Mouse (Mus musculus) kidney, postnatal 0 days (tissue): ENCODE data around the gene Cactin. TPM values are rescaled to one million over a fixed set of nuclear protein-coding genes. Genes with fewer than 3 reads are reported as not detected.
A peak's percentile ranks its signal among the peaks of the same experiment; 100 is the strongest.

ENCODE experiments used
- ATAC-seq: fragments of 200-750 bp; cut with Nextera tagmentation; replicated peaks from 2 replicates; pipeline ENCODE4 v1.8.0; 2017; ENCODE audit warnings: low read depth, moderate number of reproducible peaks, moderate TSS enrichment, moderate library complexity; ENCODE audit not compliant: low FRiP score
- DNase-seq: peaks from one replicate; pipeline ENCODE4 v3.0.0-alpha.2; 2016; ENCODE audit warnings: low spot score
- H3K27ac ChIP-seq: fragments of 300-500 bp; sonication (generic); 2 replicates; pipeline ENCODE4 v1.5.1; 2014; ENCODE audit warnings: mild to moderate bottlenecking
- H3K27me3 ChIP-seq: fragments of 300-500 bp; sonication (generic); 2 replicates; pipeline ENCODE4 v1.6.1; 2014; ENCODE audit warnings: low read length, mixed read lengths; ENCODE audit not compliant: insufficient read depth
- H3K36me3 ChIP-seq: fragments of 300-500 bp; sonication (generic); 2 replicates; pipeline ENCODE4 v1.6.1; 2014; ENCODE audit warnings: low read length, mixed read lengths; ENCODE audit not compliant: insufficient read depth
- H3K4me1 ChIP-seq: fragments of 300-500 bp; sonication (generic); replicated peaks from 2 replicates; pipeline ENCODE4 v1.6.1; 2014; ENCODE audit warnings: antibody characterized with exemption, low read length, mixed read lengths; ENCODE audit not compliant: insufficient read depth
- H3K4me2 ChIP-seq: fragments of 300-500 bp; sonication (generic); 2 replicates; pipeline ENCODE4 v1.6.1; 2014; ENCODE audit warnings: mild to moderate bottlenecking, low read length, moderate library complexity, mixed read lengths
- H3K4me3 ChIP-seq: fragments of 300-500 bp; sonication (generic); replicated peaks from 2 replicates; pipeline ENCODE4 v1.5.1; 2014; ENCODE audit warnings: low read depth, low read length
- H3K9ac ChIP-seq: fragments of 300-500 bp; sonication (generic); 2 replicates; pipeline ENCODE4 v1.6.1; 2014; ENCODE audit warnings: low read depth, low read length
- H3K9me3 ChIP-seq: fragments of 300-500 bp; sonication (generic); replicated peaks from 2 replicates; pipeline ENCODE4 v1.6.1; 2016; ENCODE audit warnings: low read length, inconsistent platforms, mixed read lengths
- CTCF ChIP-seq: IDR thresholded peaks from 2 replicates; pipeline ENCODE4 v1.5.1; 2016; ENCODE audit warnings: antibody characterized with exemption, low read depth, mild to moderate bottlenecking, moderate library complexity
- whole genome bisulfite sequencing: fragments of 180-500 bp; shearing (Covaris S2); extraction: QIAGEN DNeasy Blood & Tissue Kit; methylation state at CpG from one replicate; pipeline ENCODE4 v1.1.7; 2014; 5-methylcytosine and 5-hydroxymethylcytosine counted together
- polyA plus RNA-seq: library from polyadenylated mRNA; unstranded; fragments of >200 nt; fragmentation: Nextera tagmentation; extraction: Ambion mirVana; gene quantifications from 2 replicates; pipeline ENCODE4 v1.2.1, GENCODE M21; 2015

Cactin gene
- polyA plus RNA-seq, 1 experiment from 2014 or later = 26.4 TPM

DNA sequence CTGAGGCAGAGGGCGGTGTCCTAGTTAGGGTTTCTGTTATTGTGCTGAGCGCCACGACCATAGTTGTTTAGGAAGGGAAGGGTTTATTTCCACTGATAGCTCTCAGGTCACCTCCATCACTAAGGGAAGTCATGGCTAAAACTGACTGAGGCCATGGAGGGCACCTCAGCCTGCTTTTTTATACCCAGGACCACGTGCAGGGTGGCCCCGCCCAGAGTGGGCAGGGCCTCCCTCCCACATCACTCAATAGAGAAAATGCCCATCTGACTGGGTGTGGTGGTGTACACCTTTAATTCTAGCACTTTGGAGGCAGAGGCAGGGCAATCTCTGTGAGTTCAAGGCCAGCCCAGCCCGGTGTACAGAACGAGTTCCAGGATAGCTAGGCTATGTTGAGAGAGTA is 6.7 kb upstream of the Cactin start:
- WGBS = 77% methylated on average over 7 of the region's 7 CpGs

DNA sequence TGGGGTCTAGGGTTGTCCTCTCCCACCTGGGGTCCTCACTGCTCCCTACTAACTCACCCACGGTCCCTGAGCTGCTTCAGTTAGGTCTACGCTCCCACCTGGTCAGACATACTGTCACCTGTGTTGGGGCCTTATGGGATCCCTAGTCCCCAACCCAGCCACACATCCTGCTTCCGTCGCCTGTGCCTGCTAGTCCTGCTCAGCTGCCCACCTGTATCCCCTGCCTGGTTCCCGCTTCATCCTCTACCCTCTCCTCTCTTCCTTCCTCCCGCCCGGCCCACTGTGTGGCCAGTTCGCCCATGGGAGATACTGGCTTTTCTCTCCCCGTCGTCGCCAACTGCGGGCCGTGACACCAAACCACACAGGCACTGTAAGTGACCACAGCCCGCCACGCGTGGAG is 5.3 kb upstream of the Cactin start:
- Histone ChIP-seq H3K36me3 (peaks cover 41% of the 10 kb centered on the region), H3K27ac (0 out of 2 replicates have a peak overlapping the region, but pooled peaks have one; percentile 87), H3K9me3 (no peaks in the 10 kb centered on the region), H3K4me3 (no peak overlapping the region), H3K9ac (no peak overlapping the region), H3K4me1 (peaks cover 20% of the 10 kb centered on the region), H3K27me3 (no peaks in the 10 kb centered on the region), H3K4me2 (no peak overlapping the region)
- no peak for ATAC-seq
- 93% methylated on average over 16 of the region's 16 CpGs for whole genome bisulfite sequencing
- no peak for DNase-seq
- TF ChIP-seq CTCF = no peak

More for the DNA sequence above, 6.7 kb upstream of the Cactin start:
- no peak for ATAC-seq
- Histone ChIP-seq H3K27me3 (no peaks in the 10 kb centered on the region), H3K27ac (no peak overlapping the region), H3K9ac (no peak overlapping the region), H3K4me3 (no peak overlapping the region), H3K4me2 (no peak overlapping the region), H3K9me3 (no peaks in the 10 kb centered on the region), H3K36me3 (peaks cover 53% of the 10 kb centered on the region), H3K4me1 (peaks cover 13% of the 10 kb centered on the region)
- DNase-seq = no peak
- TF ChIP-seq CTCF = no peak

DNA sequence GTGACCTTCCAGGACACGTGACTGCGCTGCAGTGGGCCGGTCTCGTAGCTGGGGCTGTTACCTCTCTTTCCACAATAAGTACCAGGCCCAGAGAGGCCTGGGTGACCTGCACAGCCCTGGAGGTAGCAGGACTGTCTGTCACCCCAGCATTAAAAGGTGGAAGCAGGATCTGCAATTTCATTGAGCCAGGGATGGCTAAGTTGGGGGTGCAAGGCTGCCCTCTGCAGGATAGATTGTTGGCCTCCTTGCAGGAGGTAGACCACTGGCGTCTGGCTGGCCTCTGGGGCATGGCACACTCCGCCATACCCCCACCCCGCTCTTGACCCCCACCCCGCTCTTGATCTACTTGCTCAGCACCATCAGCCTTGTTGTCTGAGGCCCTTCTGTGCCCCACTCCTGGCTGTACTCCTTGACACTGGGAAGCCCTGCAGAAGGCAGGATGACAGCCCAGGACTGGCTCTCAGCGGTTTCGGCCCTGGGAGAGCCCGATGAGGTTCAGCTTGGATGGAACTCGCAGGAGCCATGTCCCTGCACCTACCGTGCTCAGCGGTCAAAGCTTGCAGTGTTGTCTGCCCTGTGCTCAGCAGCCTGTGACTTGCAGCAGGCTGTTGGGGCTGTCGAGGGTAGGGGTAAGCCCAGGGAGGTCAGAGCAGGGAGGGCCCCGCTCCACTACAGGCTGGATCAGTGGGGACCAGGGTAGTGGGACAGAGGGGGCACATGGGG is 4.4 kb upstream of the Cactin start:
- TF ChIP-seq CTCF = peak; percentile 66
- peak overlapping the region; percentile 24 for H3K4me3 ChIP-seq
- no peaks in the 10 kb centered on the region for H3K27me3 ChIP-seq
- 39% methylated on average over 16 of the region's 16 CpGs for WGBS
- peak overlapping the region; percentile 70 for H3K4me2 ChIP-seq
- ATAC-seq (0 out of 2 replicates have a peak, but pooled peaks have one; percentile 3), DNase-seq (peak; percentile 65)
- peak overlapping the region; percentile 87 for H3K27ac ChIP-seq
- peaks cover 20% of the 10 kb centered on the region for H3K4me1 ChIP-seq
- H3K36me3 ChIP-seq = peaks cover 32% of the 10 kb centered on the region
- H3K9ac ChIP-seq = peak overlapping the region; percentile 44
- H3K9me3 ChIP-seq = no peaks in the 10 kb centered on the region

DNA sequence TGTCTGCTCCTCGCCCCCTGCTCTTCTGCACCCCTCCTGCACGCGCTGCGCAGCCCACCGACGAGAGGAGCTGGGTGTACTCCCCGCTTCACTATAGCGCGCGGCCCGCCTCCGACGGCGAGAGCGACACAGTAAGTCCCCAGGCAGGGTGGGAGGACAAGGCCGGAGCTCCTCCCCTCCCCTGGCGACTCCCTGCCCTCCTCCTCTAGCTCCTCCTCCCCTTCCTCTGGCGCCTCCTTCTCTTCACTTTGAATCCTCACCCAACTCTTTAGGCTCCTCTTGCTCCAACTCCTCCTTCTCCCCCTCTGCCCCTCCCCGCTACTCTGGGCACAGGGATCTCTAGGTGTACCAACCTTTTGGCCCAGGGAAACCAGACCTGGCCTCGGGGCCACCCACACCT is 3.6 kb upstream of the Cactin start:
- Histone ChIP-seq H3K36me3 (peaks cover 26% of the 10 kb centered on the region), H3K27me3 (no peaks in the 10 kb centered on the region), H3K9ac (peak overlapping the region; percentile 44), H3K27ac (peak overlapping the region; percentile 87), H3K4me2 (peak overlapping the region; percentile 70), H3K9me3 (no peaks in the 10 kb centered on the region), H3K4me3 (peak overlapping the region; percentile 24), H3K4me1 (peaks cover 20% of the 10 kb centered on the region)
- 7% methylated on average over 19 of the region's 20 CpGs for WGBS
- peak; percentile 94 for DNase-seq
- no peak for TF ChIP-seq CTCF
- ATAC-seq = no peak

DNA sequence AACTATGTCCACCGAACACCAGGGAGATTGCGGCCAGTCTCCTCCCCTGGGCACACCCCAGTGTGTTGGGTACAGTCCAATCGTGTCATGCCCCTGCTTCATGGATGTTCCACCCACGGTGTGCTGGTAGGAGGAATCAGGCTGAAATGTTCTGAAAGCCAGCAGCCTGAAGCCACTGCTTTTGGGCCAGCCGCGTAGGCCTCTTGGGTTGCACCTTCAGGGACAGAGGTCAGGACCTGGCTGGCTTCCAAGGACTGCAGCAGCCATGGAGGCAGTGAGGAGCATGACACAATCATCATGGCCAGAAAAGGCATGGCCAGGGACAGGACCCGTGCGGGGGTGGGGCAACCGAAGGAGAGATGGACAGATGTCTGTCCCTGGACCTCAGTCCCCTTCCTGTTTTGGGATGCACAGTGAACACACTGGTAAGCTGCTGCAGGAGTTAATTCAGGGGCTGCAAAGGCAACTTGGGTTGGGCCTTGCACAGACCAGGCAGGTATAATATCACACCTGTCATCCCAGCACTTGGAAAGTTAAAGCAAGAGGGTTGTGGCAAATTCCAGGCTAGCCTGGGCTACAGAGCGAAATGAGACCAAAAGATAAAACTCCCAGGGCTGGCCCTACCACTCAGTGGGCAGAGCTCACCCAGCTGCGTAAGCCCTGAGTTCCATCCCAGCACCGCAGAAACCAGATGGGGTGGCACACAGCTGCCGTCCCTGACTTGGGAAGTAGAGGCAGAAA is 2.1 kb upstream of the Cactin start:
- Histone ChIP-seq H3K27ac (0 out of 2 replicates have a peak overlapping the region, but pooled peaks have one; percentile 91), H3K36me3 (peaks cover 29% of the 10 kb centered on the region), H3K9ac (0 out of 2 replicates have a peak overlapping the region, but pooled peaks have one; percentile 46), H3K9me3 (no peaks in the 10 kb centered on the region), H3K4me2 (peak overlapping the region; percentile 74; the same call in 1 of the 2 replicates), H3K4me1 (peaks cover 20% of the 10 kb centered on the region), H3K27me3 (no peaks in the 10 kb centered on the region), H3K4me3 (no peak overlapping the region)
- no peak for TF ChIP-seq CTCF
- DNase-seq (no peak), ATAC-seq (no peak)
- 88% methylated on average over 13 of the region's 13 CpGs for WGBS

DNA sequence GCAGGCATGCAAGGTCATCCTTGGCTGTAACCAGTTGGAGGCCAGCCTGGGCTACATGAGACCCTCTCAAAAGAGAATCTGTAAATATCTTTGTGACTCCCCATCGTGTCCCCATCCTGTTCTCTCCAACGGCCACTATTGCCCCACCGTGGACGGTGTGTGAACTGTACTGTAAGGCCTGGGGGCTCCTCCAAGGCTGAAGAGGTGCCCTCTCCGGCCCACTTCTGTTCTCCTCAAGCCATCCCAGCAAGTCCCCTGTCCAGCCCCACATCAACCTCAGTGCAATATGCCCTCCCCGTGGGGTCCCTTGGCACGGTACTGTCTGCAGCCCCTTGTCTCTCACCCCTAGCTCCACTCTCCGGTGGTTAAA is 1.6 kb upstream of the Cactin start:
- H3K9me3 ChIP-seq = no peaks in the 10 kb centered on the region
- H3K36me3 ChIP-seq = peaks cover 33% of the 10 kb centered on the region
- no peaks in the 10 kb centered on the region for H3K27me3 ChIP-seq
- H3K4me2 ChIP-seq = peak overlapping the region; percentile 74
- H3K9ac ChIP-seq = peak overlapping the region; percentile 46; the same call in 1 of the 2 replicates
- 24% methylated on average over 8 of the region's 8 CpGs for WGBS
- H3K4me3 ChIP-seq = peak overlapping the region; percentile 83; the same call in 1 of the 2 replicates
- peaks cover 20% of the 10 kb centered on the region for H3K4me1 ChIP-seq
- peak overlapping the region; percentile 91; the same call in 1 of the 2 replicates for H3K27ac ChIP-seq
- peak; percentile 46 for DNase-seq
- peak; percentile 43; the same call in 1 of the 2 replicates for TF ChIP-seq CTCF
- ATAC-seq = no peak
